Mouse (Mus musculus) forebrain, embryonic 13.5 days (tissue): ENCODE results near the gene Arap1. TPM values are rescaled to one million over a fixed set of nuclear protein-coding genes. Genes with fewer than 3 reads are reported as not detected.

Experiments used
- ATAC-seq: fragments of 200-750 bp; cut with Nextera tagmentation; 2 replicates; pipeline ENCODE4 v1.8.0; 2017
- H3K27ac ChIP-seq: fragments of 300-500 bp; sonication (generic); 2 replicates; pipeline ENCODE4 v1.5.1; 2015; ENCODE audit warnings: inconsistent platforms, mild to moderate bottlenecking, moderate library complexity
- H3K27me3 ChIP-seq: fragments of 300-500 bp; sonication (generic); 2 replicates; pipeline ENCODE4 v1.6.1; 2015; ENCODE audit warnings: mild to moderate bottlenecking, inconsistent platforms
- H3K36me3 ChIP-seq: fragments of 300-500 bp; sonication (generic); 2 replicates; pipeline ENCODE4 v1.6.1; 2015; ENCODE audit warnings: mild to moderate bottlenecking, inconsistent platforms; ENCODE audit not compliant: poor library complexity, severe bottlenecking
- H3K4me1 ChIP-seq: fragments of 300-500 bp; sonication (generic); 2 replicates; pipeline ENCODE4 v1.6.1; 2015; ENCODE audit warnings: inconsistent platforms
- H3K4me2 ChIP-seq: fragments of 300-500 bp; sonication (generic); 2 replicates; pipeline ENCODE4 v1.6.1; 2015; ENCODE audit warnings: inconsistent platforms, mild to moderate bottlenecking, moderate library complexity
- H3K4me3 ChIP-seq: fragments of 300-500 bp; sonication (generic); 2 replicates; pipeline ENCODE4 v1.5.1; 2015; ENCODE audit warnings: mild to moderate bottlenecking, inconsistent platforms
- H3K9ac ChIP-seq: fragments of 300-500 bp; sonication (generic); 2 replicates; pipeline ENCODE4 v1.6.1; 2015; ENCODE audit warnings: mild to moderate bottlenecking, inconsistent platforms
- H3K9me3 ChIP-seq: fragments of 300-500 bp; sonication (generic); replicated peaks from 2 replicates; pipeline ENCODE4 v1.6.1; 2016; ENCODE audit warnings: inconsistent platforms
- WGBS: fragments of 180-500 bp; shearing (Covaris S2); methylation state at CpG from one replicate; pipeline ENCODE4 v1.1.7; 2015; 5-methylcytosine and 5-hydroxymethylcytosine counted together
- polyA plus RNA-seq: library from polyadenylated mRNA; unstranded; fragments of >200 nt; fragmentation: Nextera tagmentation; extraction: Ambion mirVana; gene quantifications from 2 replicates; pipeline ENCODE4 v1.2.1, GENCODE M21; 2015

Arap1 gene
- polyA plus RNA-seq, 1 experiment from 2014 or later, result 4.8 TPM

DNA sequence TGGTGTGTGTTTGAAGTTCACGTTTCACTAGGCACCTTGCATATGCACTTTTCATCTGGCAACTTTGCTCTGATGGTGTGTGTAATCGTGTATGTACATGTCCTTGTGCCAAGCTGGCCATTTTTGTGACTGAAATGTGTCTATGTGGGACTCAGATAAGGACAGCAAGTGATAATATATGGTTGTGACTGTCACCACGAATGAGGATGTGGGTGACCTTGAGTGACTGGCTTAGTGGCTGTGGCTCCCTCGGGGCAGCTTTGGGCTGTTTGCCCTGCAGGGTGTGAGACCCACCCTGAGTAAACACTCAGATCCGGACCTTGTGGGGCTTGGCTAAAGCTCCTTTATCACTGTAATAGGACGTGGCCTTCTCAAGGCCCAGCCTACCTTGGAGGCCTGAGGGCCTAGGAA is 31.3 kb upstream of the Arap1 start:
- Histone ChIP-seq H3K4me2 (no peak overlapping the region), H3K4me1 (peaks cover 3% of the 10 kb centered on the region), H3K27ac (no peak overlapping the region), H3K9me3 (no peaks in the 10 kb centered on the region), H3K4me3 (no peak overlapping the region), H3K27me3 (peaks cover 27% of the 10 kb centered on the region), H3K9ac (no peak overlapping the region), H3K36me3 (no peaks in the 10 kb centered on the region)
- 73% methylated on average over 6 of the region's 6 CpGs for WGBS
- ATAC-seq, result no peak

DNA sequence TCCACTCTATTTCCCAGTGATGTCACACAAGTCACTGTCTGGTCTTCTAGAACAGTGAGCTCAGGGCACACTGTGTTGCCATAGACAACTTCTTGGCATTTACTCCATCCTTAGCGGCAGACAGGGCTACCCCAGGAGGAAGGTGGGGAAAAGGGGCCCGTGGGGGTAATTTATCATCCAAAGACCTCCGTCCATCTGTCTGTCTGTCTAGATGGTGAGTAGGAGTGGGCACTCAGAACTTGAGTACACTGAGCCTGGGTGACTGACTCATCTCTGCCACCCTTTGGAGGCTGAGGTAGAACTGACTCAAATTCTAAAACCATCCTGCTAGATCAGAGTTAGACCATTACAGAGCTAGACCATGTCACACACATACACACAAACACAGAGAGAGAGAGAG is 30.9 kb upstream of the Arap1 start, which contains the start of gene Stard10:
Gene Stard10 (plus strand): TSS at position 73 of the 400 bp plus-strand sequence.
- WGBS, result 90% methylated on average over 3 of the region's 3 CpGs
- no peak for ATAC-seq
- H3K4me3 ChIP-seq, result no peak within 1 kb of the TSS
- H3K9ac ChIP-seq, result no peak within 1 kb of the TSS
- peaks cover 6% of the 10 kb centered on the region for H3K4me1 ChIP-seq
- H3K9me3 ChIP-seq, result no peaks in the 10 kb centered on the region
- H3K4me2 ChIP-seq, result no peak within 1 kb of the TSS
- no peaks in the 10 kb centered on the region for H3K36me3 ChIP-seq
- no peak within 1 kb of the TSS for H3K27ac ChIP-seq
- peaks cover 31% of the 10 kb centered on the region for H3K27me3 ChIP-seq

DNA sequence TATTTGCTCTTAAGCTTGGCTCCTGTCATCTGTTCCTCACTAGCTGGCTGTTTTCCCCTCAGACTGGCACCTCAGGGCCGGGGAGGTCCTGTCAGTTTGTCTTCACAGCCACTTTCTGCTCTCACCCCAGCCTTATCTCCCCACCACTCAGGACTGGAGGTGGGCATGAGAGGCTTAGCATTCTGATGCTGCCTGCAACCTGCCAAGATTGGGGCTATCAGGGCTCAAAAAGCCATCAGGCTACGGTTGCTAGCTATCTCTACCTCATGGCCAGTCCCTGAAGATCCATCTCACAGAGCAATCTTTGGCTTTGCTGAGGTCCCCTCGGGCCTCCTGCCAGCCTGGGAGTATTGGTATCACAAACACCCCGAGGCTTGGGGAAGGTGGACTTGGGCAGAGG is 29.0 kb upstream of the Arap1 start:
- ATAC-seq, result no peak
- WGBS, result 70% methylated on average over 4 of the region's 4 CpGs
- H3K27me3 ChIP-seq, result peaks cover 38% of the 10 kb centered on the region
- H3K9ac ChIP-seq, result no peak overlapping the region
- H3K4me3 ChIP-seq, result no peak overlapping the region
- H3K27ac ChIP-seq, result no peak overlapping the region
- H3K9me3 ChIP-seq, result no peaks in the 10 kb centered on the region
- peaks cover 6% of the 10 kb centered on the region for H3K4me1 ChIP-seq
- no peak overlapping the region for H3K4me2 ChIP-seq
- no peaks in the 10 kb centered on the region for H3K36me3 ChIP-seq

DNA sequence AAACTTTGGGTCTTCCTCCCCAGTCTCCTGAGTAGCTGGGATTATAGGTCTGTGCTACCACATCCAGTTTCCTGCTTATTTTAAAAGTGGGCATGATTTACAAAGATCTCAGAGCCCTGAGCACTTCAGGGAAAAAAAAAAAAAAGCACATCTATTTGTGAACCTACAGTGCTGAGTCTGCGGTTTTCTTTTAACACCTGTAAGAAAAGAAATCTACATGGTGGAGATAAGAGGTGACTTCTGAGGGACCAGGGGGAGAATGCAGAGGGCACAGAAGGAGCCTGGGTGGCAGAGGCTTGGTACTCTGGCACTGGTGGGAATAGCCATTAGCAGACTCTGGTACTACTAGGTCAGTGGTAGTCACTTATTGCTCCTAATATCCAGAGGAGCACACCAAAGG is 28.1 kb upstream of the Arap1 start:
- H3K27ac ChIP-seq, result no peak overlapping the region
- ATAC-seq, result no peak
- H3K9me3 ChIP-seq, result no peaks in the 10 kb centered on the region
- whole genome bisulfite sequencing, result 77% methylated on average over 1 of the region's 1 CpGs
- H3K36me3 ChIP-seq, result no peaks in the 10 kb centered on the region
- peaks cover 38% of the 10 kb centered on the region for H3K27me3 ChIP-seq
- no peak overlapping the region for H3K4me2 ChIP-seq
- H3K4me3 ChIP-seq, result no peak overlapping the region
- peaks cover 6% of the 10 kb centered on the region for H3K4me1 ChIP-seq
- H3K9ac ChIP-seq, result no peak overlapping the region

DNA sequence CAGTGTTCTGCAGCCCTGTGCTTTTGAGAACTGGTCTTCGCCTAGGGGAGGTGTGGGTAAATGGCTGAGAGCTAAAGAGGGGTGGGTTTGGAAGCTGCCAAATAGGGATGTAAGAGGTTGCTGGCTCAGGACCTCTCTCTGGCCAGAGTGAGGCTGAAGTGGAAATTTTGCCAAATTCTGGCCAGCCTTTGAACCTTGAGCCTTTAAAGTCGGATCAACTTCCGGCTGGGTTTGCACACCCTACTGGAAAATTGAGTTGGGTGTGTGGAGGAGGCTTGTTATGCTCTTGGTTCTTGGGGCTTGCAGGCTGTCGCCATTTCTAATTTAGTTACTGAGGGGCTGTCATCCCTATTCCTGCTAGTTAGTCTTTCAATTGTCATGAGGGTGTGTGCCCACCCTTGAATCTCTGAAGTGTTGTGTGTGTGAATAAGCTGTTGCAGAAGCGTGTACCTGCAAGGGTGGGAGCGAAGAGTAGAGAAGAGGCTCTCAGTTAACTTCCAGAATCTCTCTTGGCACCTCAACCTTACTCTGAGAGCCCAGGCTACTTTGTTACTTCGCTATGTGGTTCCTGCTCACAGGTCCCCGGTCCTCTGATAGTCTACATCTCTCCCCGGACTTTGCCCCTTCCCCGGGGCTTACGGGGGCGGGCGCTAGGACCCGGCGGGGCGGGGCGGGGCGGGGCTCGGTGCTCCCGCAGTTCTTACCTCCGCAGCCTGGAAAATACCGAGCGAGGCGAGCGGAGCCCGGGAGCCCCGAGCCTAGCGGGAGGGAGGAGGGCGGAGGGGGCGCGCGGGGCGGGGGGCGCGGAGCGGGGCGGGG is 27.3 kb upstream of the Arap1 start:
- no peak overlapping the region for H3K27ac ChIP-seq
- H3K9ac ChIP-seq, result peak overlapping the region; percentile 77
- no peaks in the 10 kb centered on the region for H3K36me3 ChIP-seq
- peaks cover 38% of the 10 kb centered on the region for H3K27me3 ChIP-seq
- no peaks in the 10 kb centered on the region for H3K9me3 ChIP-seq
- peak overlapping the region; percentile 99 for H3K4me2 ChIP-seq
- H3K4me1 ChIP-seq, result peaks cover 6% of the 10 kb centered on the region
- H3K4me3 ChIP-seq, result peak overlapping the region; percentile 75
- ATAC-seq, result peak; percentile 85
- 4% methylated on average over 27 of the region's 37 CpGs for WGBS

DNA sequence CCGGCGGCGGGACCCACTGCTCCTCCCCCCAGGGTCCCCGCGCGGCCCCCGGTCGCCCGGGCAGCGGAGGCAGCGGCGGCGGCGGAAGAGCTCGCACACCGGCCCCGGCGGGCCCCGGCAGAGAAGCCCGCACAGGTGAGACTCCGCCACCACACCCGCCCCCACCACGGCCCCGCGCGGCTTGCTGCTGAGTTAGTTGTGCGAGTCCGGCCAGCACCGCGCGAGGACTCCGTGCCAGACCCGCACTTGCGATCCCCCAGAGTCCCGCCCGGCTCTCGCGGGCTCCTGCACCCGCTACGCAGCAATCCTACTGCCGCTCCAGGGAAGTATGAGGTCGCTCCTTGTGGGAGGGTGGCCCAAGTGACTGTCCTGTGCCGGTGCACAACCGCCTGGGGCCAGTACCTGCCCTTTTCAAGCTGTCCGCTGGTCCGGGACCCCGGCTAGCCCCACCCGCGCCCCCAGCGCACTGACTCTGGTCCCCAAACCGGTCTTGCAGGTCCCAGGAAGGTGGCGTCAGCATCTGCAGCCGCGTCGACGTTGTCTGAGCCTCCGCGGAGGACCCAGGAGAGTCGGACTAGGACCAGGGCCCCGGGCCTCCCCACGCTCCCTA is 26.5 kb upstream of the Arap1 start:
- WGBS, result under 1% methylated on average over 42 of the region's 61 CpGs
- ATAC-seq, result peak; percentile 78
- H3K9ac ChIP-seq, result peak overlapping the region; percentile 77
- H3K36me3 ChIP-seq, result no peaks in the 10 kb centered on the region
- H3K4me1 ChIP-seq, result peaks cover 6% of the 10 kb centered on the region
- H3K4me2 ChIP-seq, result peak overlapping the region; percentile 99
- no peaks in the 10 kb centered on the region for H3K9me3 ChIP-seq
- H3K27me3 ChIP-seq, result peaks cover 38% of the 10 kb centered on the region
- peak overlapping the region; percentile 75 for H3K4me3 ChIP-seq
- H3K27ac ChIP-seq, result no peak overlapping the region

DNA sequence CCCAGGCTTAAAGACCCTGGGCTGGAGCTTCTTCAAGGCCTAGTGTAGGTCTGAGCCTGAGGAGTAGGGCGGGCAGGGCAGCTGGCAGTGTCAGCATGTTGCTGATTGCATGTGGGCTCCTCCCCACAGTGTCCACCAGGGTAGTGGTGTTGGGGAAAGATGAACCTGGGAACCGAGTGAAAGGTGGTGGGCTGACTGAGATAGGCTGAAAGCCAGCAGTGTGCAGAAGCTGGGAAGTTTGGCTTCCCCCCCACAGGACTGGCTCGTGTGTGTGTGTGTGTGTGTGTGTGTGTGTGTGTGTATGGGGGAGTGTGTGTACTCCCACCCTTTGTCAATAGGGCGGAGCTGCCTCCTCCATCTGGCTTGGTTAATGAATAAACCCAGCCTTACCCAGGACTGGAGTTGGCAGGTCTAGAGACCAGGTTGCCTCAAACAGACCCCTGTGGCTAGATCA is 24.7 kb upstream of the Arap1 start:
- ATAC-seq, result no peak
- peaks cover 35% of the 10 kb centered on the region for H3K27me3 ChIP-seq
- H3K27ac ChIP-seq, result no peak overlapping the region
- H3K36me3 ChIP-seq, result no peaks in the 10 kb centered on the region
- no peaks in the 10 kb centered on the region for H3K9me3 ChIP-seq
- no peak overlapping the region for H3K9ac ChIP-seq
- H3K4me1 ChIP-seq, result peaks cover 6% of the 10 kb centered on the region
- 61% methylated on average over 4 of the region's 4 CpGs for WGBS
- H3K4me2 ChIP-seq, result no peak overlapping the region
- no peak overlapping the region for H3K4me3 ChIP-seq

DNA sequence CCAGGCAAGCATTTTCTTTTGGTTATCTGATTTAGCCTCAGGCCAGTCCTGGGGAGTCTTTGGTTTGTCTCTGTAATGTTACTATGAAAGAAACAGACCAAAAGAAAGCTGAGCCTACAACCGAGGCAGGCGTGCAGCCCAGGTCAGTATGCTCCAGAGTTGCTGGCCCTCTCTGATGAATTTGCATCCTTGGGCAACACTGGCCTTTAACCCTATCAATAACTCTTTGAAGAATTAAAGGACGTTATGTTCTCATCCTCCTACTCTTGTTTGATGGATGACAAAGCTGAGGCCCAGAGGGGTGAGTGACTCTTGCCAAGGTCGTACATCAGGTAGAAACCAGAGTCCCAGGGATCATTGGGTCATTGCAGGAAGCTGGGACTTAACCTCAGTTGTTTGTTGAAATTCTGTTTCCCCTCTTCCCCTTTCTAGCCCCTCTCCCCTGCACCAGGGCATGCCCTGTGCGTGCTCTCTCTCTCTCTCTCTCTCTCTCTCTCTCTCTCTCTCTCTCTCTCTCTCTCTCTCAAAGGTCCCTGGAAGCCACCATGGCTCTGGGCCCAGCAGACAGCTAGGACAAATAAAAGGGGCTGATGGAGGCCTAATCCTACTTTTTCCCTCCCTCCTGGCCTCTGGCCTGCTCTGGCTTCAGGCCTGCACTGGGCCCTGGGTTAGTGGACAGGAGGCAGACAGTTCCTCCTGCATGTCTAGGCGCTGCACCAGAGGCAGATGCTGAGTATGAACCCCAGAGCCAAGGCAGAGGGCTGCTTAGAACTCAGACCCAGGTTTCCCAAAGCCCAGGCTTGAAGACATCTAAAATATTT is 23.5 kb upstream of the Arap1 start:
- Histone ChIP-seq H3K9ac (no peak overlapping the region), H3K9me3 (no peaks in the 10 kb centered on the region), H3K27me3 (peaks cover 26% of the 10 kb centered on the region), H3K36me3 (no peaks in the 10 kb centered on the region), H3K27ac (no peak overlapping the region), H3K4me3 (no peak overlapping the region), H3K4me2 (no peak overlapping the region), H3K4me1 (peaks cover 18% of the 10 kb centered on the region)
- no peak for ATAC-seq
- WGBS, result 67% methylated on average over 6 of the region's 6 CpGs

DNA sequence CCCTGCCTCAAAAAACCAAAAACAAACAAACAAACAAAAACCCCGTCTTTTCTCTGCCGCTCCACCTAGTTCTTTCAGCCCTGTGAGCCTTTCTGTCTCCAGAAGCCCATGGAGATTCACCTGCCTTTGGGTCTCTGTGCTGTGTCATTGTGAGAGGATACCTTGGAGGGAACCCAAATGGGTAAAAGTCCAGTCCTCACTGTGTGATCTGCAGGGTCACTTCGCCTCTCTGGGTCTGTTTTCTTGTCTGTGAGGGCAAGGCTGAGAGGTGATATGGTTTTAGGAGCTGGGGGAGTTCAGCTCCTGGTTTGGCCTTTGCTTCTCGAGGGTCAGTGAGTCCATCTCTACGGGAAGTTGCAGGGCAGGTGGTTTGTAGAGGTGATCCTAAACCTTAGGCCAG is 21.9 kb upstream of the Arap1 start:
- H3K9me3 ChIP-seq, result no peaks in the 10 kb centered on the region
- H3K4me2 ChIP-seq, result no peak overlapping the region
- no peaks in the 10 kb centered on the region for H3K36me3 ChIP-seq
- no peak overlapping the region for H3K9ac ChIP-seq
- no peak for ATAC-seq
- H3K4me1 ChIP-seq, result peaks cover 22% of the 10 kb centered on the region
- peaks cover 15% of the 10 kb centered on the region for H3K27me3 ChIP-seq
- no peak overlapping the region for H3K4me3 ChIP-seq
- H3K27ac ChIP-seq, result no peak overlapping the region
- 87% methylated on average over 5 of the region's 5 CpGs for WGBS

DNA sequence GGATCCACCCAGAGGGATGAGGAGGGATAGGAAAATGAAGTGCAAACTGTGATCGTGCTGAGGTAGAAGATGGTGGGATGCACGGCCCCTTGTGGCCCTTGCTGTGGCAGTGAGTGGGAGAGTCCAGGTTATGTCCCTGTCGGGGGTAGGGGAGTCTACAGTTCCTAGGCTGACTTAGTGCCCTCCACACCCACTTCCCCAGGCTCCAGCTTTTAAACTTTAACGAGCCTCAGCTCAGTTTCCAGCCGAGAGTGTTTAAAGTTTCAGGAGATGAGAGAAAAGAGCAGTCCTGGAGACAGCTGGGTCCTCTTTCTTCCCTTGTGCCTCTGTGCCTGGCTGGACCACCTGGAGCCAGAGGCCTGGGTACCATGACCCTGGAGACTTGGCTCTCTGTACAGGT is 20.6 kb upstream of the Arap1 start:
- Histone ChIP-seq H3K4me3 (no peak overlapping the region), H3K36me3 (no peaks in the 10 kb centered on the region), H3K27me3 (peaks cover 4% of the 10 kb centered on the region), H3K9ac (no peak overlapping the region), H3K4me1 (peaks cover 16% of the 10 kb centered on the region), H3K27ac (no peak overlapping the region), H3K9me3 (no peaks in the 10 kb centered on the region), H3K4me2 (no peak overlapping the region)
- 51% methylated on average over 5 of the region's 5 CpGs for WGBS
- ATAC-seq, result no peak

DNA sequence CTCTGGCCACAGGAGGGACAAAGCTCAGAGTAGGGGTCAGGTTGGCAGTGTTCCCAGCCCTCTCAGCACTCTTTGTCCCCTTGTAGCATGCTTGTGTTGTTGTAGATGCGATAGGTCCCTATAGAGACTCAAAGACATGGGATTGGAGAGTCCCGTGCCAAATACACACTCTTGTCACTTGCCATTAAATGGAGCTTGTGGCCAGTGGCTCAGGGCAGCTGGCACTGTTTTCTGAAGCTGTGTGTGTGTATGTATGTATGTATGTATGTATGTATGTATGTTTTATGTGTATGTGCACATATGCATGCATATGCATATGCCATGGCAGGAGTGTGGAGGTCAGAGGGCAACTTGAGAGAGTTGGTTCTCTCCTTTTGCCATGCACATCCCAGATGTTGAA is 20.1 kb upstream of the Arap1 start:
- Histone ChIP-seq H3K4me1 (peaks cover 16% of the 10 kb centered on the region), H3K36me3 (no peaks in the 10 kb centered on the region), H3K9me3 (no peaks in the 10 kb centered on the region), H3K9ac (no peak overlapping the region), H3K27ac (no peak overlapping the region), H3K4me2 (no peak overlapping the region), H3K27me3 (no peaks in the 10 kb centered on the region; the same call in 1 of the 2 replicates), H3K4me3 (no peak overlapping the region)
- 79% methylated on average over 2 of the region's 2 CpGs for WGBS
- no peak for ATAC-seq

DNA sequence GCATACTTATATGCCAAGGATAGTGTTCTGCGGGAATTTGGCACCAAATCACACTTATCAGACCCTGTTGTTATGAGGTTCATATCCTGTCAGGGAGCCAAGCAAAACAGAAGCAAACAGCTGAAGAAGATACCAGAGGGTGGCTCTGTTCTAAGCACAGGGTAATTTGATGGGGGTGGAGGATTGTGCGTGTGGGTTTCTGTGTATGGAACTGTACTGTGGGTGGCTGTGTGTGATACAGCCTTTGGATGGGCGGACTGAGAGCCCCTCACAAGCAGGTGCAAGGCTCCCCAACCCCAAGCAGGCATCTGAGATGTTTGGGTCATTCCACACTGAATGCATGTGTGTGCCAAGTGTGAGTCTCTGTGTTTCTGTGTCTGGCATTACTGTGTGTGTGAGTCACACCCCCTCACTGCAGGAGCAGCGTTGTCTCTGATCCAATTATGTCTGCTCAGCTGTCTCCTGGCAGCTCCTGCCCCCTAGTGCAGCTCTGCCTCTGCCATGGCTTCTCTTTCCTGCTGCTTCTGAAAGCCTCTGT is 19.2 kb upstream of the Arap1 start:
- Histone ChIP-seq H3K9me3 (no peaks in the 10 kb centered on the region), H3K4me2 (no peak overlapping the region), H3K9ac (peak overlapping the region; percentile 14; the same call in 1 of the 2 replicates), H3K4me3 (no peak overlapping the region), H3K36me3 (no peaks in the 10 kb centered on the region), H3K4me1 (peaks cover 16% of the 10 kb centered on the region), H3K27me3 (no peaks in the 10 kb centered on the region; the same call in 1 of the 2 replicates), H3K27ac (peak overlapping the region; percentile 62)
- ATAC-seq, result peak; percentile 78
- 54% methylated on average over 4 of the region's 4 CpGs for WGBS
